Comparison of ENCODE assay signal across 10 mouse cellular contexts in genomic region chr10:34184956-34185355, GRCm38 (mm10).
"Had no signal": no experiment of that assay in that cellular context is flagged by ENCODE, and none has a peak within 500 bp of the region (broad histone marks: within the 10 kb centered on the region; RNA-seq: fewer than 3 reads in every experiment).

No protein-coding gene starts in this region.

- DNase-seq: kidney, adult 18-20 months; kidney, postnatal 36 days; left cerebral cortex, postnatal 4 days; lung, adult 18-20 months; right cerebral cortex, adult 18-20 months; right cerebral cortex, postnatal 25 days; thymus, postnatal 36 days had no signal

- H3K9ac ChIP-seq: limb, embryonic 13.5 days; liver, embryonic 14.5 days; midbrain, embryonic 13.5 days had no signal

- H3K27ac ChIP-seq: liver, embryonic 14.5 days; midbrain, embryonic 13.5 days had no signal

- H3K4me2 ChIP-seq: midbrain, embryonic 13.5 days had no signal

- H3K27me3 ChIP-seq: limb, embryonic 13.5 days; midbrain, embryonic 13.5 days had no signal

- ATAC-seq: midbrain, embryonic 13.5 days had no signal

- H3K9me3 ChIP-seq: limb, embryonic 13.5 days; midbrain, embryonic 13.5 days had no signal

- H3K4me3 ChIP-seq: limb, embryonic 13.5 days; midbrain, embryonic 13.5 days had no signal

- H3K36me3 ChIP-seq: midbrain, embryonic 13.5 days had no signal
